15 mouse cellular contexts compared by ENCODE assay signal in genomic region chr3:88921411-88921810, GRCm38 (mm10).
"Had no signal": no experiment of that assay in that cellular context is flagged by ENCODE, and none has a peak within 500 bp of the region (broad histone marks: within the 10 kb centered on the region; RNA-seq: fewer than 3 reads in every experiment).

No protein-coding gene starts in this region.

- DNase-seq: kidney, postnatal 25 days; lung, adult 2 months; lung, postnatal 36 days; midbrain, embryonic 14.5 days; thymus, adult 2 months; thymus, postnatal 25 days had no signal

- H3K27ac ChIP-seq: left cerebral cortex, adult 2 months; limb, embryonic 10.5 days; liver, embryonic 15.5 days; midbrain, embryonic 10.5 days; neural tube, embryonic 15.5 days; stomach, embryonic 15.5 days had no signal

- H3K9ac ChIP-seq: liver, embryonic 15.5 days; neural tube, embryonic 15.5 days; stomach, embryonic 15.5 days had no signal

- ATAC-seq: lung, postnatal 0 days had no signal

- H3K27me3 ChIP-seq: liver, embryonic 15.5 days; neural tube, embryonic 15.5 days; stomach, embryonic 15.5 days had no signal

- H3K4me2 ChIP-seq: liver, embryonic 11.5 days; liver, embryonic 15.5 days; neural tube, embryonic 15.5 days; stomach, embryonic 15.5 days had no signal

- H3K9me3 ChIP-seq: limb, embryonic 10.5 days; liver, embryonic 15.5 days; neural tube, embryonic 15.5 days; stomach, embryonic 15.5 days had no signal

- H3K4me1 ChIP-seq: limb, embryonic 10.5 days; liver, embryonic 15.5 days; midbrain, embryonic 10.5 days; neural tube, embryonic 15.5 days had no signal

- H3K4me3 ChIP-seq: left cerebral cortex, adult 2 months; limb, embryonic 10.5 days; liver, embryonic 15.5 days; midbrain, embryonic 10.5 days; myocyte; neural tube, embryonic 15.5 days; stomach, embryonic 15.5 days had no signal
